Mouse (Mus musculus) right cerebral cortex, postnatal 14 days (tissue): ENCODE measurements around the gene Col25a1.

Source experiments
- DNase-seq: peaks from one replicate; pipeline ENCODE4 v3.0.0; 2022

The Col25a1 gene

DNA sequence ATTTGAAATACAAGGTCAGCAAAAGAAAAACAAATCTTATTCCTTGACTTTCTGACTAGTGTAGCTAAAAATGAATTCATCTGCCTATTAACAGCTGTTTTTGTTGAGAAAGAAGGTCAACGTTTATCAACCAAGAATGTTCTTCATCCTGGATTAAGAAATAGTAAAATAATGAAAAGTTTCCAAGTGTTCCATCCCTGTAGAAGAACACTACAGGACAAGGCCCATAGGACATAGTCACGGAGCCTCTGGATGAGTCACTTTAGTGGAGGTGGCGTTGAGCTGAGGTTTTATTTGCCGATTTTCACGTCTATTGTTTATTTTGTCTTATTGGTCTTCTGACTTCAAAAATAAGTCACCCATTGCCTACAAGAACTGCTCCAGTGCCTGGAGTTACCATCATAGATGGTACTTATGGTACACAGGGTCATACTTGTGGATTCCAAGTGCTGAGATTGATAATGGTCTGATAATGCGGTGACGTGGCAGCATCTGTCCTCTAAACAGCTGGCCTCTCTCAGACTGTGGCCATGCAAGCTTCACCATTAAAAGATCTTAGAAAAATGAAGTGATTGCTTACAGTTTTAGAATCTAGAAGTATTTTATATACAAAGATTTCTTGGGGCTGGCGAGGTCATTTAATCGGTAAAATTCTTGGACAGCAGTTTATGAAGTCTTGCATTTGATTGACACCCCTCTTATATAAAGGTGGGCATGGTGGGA lies 198.7 kb downstream of the Col25a1 start:
- DNase-seq, result no peak

DNA sequence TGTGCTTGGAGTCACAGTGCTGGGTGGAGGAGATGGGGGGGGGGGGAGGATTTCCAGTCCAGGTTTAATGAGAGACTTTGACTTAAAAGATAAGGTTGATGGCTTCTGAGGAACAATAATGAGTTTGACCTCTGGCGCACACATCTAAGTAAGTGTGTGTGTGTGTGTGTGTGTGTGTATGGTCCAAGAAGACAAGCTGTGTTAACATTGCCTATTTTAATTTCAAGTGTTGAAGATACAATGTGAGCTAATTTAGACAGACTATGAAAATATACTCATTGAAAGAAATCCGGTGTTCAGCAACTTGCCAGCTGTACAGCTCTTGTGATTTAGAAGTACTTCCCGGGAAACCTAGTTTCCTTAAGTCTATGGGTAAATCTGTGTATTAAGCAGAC lies 199.3 kb downstream of the Col25a1 start:
- DNase-seq, result no peak

DNA sequence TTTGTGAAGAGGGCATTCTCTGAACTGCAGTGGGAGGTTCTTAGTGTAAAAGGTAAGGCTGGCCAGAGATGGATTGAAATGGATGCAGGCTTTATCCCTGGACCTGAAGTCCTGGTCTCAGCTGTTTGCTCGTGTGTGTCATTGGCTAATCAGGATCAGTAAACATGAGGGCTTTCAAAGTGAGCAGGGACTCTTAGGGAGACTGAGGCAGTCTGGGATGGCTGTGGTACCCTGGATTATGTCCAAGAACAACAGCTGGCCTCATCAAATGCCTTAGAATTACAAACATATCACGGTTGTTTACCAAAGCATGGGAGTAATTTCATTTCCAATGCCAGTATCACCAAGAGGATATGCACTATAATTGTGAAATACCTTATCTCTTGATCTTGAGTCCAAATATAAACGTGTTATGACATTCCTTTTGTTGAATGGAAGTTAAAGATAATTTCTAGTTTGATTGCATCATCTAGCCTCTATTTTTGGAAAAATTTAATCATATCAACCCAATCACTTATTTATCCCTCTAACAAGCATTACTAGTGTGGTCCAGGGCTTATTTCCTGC lies 201.1 kb downstream of the Col25a1 start:
- no peak for DNase-seq

DNA sequence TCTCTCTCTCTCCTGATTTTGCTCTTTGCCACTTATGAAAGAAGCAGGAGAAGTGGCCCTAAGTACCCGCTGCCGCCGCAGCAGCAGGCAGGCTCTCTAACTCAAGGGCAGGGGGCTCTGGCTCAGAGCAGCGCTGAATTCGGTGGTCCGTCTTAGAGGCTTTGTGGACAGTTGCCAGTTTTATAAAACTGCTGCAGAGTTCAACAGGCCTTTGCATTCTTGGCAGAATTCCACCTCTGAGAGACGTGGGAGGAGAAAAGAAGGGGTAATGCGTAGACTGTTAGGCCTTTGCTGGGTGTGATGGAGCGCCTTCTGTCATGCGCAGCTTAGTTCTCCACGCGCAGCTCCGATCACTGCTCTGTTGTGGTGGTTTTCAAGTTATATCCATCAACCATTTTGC lies 206.6 kb downstream of the Col25a1 start:
- no peak for DNase-seq

DNA sequence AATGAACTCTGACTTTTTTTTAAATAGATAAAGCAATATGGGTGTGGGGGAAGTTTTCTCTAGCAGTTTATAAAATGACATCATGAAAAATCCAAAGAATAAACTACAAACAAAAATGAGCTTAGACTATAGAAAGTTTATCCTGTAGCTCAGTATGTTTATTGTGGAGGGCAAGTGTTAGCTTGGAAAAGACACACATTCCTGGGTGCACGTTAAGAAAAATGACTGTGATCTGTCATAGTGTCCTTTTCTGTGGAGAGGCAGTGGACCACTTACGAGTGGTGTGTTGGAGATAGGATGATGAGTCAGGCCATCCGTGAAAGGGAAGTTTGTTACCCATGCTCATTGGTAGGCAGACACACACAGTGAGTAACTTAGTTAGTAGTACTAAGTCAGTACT lies 207.1 kb downstream of the Col25a1 start:
- no peak for DNase-seq

DNA sequence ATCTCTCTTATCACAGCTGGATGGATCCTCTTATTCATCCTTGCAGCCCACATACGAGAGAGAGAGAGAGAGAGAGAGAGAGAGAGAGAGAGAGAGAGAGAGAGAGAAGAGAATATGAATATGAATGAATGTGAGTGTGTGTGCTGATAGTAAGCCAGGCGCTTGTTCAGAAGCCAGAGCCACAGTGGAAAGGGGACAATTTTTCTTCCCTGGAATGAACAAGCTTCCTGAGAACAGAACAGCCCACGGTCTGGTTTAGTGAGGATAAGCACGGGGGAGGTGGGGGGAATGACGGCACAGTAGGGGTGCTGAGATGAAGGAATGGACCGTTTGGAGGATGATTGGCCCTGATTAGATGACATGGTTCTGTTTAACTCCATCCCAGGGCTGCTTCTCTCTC lies 218.9 kb downstream of the Col25a1 start:
- no peak for DNase-seq

DNA sequence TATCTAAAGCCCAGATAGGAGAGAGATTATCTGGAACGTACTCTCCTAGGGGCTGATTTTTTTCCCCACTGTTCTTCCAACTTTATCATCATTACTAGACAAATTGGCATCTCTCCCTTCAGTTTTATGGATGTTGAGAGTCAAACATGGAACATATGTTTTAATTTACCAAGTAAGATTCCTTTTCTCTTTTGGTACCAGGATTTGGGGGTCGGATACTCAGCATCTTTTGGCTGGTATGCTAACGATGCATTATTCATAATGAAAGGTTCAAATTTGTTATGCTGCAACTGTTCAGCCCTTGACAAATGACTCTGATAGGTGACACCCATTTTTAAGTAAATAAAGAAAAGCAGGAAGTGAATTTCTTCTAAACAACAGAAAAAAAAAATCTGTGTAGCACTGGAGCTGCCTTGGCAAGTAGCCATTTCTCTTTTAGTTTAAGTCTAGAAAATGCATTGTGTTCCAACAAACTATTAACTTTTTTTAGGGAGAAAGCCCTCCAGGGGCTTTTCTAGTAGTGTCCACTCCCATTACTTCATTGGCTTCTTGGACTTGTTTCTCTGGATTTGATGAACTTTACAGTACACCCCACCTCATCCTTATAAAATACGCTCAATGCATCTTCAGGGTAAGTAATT lies 223.2 kb downstream of the Col25a1 start:
- no peak for DNase-seq

DNA sequence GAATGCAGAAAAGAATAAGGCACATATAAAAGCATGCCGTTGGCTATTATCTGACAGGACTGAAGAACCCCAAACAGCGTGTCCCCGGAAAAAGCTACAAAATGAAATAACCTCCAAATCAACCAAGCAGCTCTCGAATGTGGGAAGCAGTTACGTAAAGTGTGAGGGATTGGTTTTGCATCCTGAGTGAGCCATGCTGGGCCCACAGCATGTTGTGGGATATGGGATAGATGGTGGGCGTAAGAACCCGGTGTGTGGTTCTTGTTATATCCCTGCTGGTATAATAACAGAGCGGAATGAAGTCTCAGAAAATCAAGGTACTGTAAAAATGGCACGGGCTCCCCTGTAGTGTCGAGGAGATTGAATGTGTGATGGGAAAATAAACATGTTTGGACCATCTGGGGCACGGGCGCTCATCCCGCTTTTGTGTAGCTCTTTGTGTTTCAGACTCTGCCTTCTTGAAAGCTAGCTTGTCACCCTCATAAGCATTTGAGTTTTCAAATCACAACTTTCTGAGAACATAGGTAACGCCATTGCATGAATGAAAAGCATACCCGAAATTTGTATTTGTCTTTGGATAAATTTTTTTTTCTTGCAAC lies 225.4 kb downstream of the Col25a1 start:
- no peak for DNase-seq

DNA sequence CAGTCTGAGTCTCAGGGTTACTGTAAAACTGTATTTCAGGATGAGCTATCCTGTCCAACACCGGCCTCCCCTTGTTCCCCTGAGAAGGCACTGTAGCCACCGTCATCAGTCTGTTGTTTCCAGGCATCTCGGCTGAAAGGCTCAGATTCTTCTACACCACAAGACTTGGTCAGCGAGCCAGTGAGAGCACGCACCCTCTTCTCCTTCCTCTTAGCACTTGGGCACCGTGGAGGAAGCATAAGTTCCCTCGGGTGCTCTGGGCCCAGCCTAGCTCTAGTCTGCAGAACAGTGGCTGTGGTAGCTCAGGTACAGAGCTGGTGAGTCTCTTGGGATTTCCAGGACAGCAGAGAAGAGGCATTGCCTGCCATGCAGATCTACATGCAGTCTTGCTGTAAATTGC lies 229.5 kb downstream of the Col25a1 start:
- no peak for DNase-seq

DNA sequence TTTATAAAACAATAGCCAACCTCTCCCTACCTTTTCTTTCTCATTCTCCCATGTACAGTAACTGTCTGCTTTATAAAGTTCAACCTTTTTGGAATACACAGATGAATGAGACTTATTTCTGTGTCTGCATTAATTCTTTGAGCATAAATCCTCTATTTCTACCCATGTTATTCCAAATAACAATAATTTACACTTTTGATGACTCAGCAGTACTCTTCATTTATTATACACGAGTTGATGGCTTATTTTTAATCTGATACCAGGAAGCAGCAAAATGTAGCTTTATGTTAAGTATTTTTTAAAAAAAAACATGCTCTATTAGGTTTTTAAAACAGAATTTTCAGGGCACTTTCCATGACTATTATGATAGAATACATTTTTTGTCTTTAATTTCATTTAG lies 230.6 kb downstream of the Col25a1 start:
- DNase-seq, result no peak

DNA sequence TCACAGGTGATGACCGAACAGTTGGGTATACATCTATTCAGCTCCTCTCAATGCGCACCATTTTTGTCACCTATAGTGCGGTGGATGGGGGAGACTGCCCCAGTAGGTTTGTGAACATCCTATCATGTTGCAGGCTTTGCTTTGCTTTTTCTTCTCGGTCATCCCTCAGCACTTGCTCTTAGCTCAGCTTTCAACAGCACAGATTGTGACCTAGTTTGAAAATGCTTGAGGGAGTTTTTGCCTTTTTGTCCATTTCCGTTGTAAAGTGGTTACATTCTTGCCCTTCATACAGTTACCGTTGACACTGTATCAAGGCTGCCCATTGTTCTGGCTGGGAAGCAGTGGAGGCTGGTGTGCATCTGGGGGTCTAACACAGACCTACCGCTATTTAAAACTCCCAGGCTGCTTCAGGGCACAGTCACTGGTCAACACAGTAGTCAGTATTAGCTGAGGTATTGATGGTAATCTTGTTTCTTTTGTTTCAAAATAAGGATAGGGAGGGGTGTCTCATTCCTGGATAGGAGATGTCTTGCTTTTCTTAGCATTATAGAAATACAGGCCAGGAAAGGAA lies 231.6 kb downstream of the Col25a1 start:
- DNase-seq, result no peak

DNA sequence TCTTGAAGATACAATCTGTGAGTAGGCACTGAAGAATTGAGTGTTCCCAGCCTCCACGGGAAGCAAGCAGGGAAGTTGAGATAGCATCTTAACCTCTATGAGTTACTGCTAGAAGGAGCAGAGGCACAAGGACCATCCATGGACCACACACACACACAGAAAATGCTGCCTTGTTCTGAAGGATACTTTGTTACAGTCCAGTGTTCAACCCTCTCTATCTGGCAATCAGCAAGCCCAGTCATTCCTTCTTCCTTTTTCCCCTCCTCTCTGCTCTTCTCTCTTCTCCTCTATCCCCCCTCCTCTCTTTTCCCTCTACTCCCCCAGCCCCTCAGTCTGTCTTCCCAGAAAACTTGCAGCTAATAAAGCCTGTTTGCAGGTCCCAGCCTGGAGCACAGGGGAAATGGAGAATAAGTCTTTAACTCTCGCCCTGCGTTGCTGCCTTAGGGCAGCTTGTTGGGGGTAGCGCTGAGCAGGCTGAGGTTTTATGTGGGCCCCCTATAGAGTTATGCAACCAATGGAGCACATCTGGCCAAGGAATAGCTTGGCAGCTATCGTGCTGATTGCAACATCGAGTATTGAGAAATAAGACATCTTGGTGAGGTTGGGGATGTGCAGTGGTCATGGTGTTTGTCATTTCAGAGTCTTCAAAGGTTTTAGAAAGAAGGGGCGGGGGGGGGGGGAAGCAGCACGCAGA lies 235.8 kb downstream of the Col25a1 start:
- no peak for DNase-seq

DNA sequence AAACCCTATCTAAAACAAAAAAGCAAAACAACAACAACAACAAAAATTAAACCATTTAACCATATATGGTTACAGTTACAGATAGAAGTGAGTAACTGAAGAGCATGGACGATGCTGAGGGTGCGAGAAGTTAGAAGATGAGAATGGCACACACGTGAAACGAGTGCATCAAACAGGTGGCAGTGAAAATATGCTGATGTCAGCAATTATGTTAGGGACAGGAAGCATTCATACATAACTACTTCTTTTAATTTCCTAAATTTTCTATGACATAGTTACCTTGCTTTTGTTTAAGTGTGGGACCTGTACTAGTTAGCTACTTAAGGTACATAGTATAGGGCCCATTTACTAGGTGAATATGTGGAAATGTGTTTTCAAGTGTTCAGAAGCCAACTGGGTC lies 237.1 kb downstream of the Col25a1 start:
- no peak for DNase-seq

DNA sequence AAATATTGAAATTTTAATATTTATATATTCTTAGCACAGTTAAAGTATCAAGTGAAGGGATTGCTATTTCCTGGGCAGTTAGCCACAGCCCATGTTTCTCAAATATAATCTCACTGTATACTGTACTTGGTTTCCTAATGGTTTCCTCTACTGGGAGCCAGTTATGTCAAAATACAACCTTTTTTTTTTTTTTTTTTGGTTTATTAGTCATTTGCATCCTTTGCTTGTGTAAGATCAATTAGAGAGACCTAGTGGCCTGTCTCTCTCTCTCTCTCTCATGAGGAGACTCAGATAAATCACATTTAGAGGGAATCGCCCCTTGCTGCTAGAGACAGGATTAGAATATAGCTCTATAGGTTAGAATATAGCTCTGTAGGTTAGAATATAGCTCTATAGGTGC lies 237.8 kb downstream of the Col25a1 start:
- no peak for DNase-seq

DNA sequence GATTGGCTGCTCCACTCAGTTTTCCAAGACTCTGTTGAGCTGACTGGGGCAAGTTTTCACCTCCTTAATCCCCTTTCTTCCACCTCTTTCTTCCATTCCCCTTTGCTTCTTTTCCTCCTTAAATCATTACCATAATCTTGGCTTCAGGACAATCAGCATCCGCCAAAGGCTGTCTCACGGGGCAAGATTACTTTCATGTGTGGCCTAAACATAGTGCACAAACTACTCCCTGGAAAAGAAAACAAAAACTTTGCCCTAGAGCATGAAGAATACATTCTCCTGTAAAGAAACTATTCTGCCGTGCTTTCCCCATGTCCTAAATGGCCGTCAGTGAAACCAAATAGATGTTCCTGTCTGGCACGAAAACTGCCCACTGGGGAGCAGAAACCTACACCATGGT lies 238.9 kb downstream of the Col25a1 start:
- no peak for DNase-seq

DNA sequence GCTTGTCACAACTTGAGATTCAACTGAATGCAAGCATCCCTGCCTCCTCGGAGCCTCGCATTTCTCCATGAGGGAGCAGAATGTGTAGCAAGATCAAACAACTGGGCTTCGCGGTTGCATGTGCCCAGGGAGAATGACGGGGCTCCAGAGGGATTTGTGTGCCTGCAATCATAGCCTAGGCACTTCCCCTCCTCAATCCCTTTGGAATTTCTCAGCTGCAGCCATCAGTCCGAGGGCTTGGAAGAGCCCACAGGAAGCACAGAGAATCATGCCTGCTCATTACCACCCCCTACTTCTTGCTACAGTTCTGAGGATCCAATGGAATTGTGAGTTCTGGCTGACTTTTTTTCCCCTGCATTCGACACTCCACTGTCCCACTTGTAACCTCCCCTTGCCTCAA lies 241.8 kb downstream of the Col25a1 start:
- no peak for DNase-seq

DNA sequence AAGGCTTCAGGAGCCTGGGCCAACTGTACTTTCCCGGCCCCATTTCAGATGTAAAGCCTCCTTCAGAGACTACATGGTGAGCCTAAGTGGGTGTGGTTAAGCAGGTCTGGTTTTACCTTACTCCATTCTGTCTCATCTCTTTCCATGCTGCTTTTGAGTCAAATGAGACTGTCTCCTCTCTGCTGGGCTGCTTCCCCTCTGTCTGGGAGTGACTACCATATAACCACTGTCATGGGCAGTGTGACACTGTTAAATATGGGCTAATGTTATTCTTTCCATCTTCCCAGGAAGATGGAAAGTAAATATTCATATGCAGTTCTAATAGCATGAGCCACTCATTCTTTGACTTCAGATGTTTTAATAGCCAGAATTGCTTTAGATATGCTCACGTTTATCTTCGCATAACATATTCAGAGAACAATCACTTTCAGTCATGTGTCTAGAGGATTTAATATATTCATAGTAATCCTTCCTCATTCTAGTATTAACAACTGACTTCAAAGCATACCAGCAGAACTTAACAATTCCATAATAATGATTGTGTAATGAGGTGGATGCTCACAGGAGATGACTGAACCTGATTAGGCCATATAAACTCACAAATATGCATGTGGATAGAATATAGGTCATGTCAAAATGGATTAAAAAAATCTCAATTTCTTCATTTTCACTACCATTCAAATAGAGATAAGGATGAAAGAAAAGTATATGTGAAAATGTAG lies 243.5 kb downstream of the Col25a1 start:
- no peak for DNase-seq

DNA sequence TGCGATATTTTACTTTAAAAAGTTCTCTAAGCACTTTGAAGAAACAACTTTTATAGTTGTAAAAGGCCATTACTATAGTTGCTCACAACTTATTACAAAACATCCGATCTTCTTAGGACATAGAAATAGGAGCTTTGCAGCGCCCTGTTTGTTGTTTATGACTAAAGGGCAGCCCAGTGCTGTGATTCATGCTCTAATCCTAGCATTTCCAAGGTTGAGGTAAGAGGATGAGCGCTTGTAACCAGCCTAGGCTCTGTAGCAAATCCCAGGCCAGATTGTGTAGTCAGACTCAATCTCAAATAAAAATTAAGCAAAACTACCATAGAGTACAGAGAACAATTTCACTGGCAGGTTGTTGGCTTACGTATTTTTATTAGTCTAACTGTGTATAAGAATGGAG lies 246.5 kb downstream of the Col25a1 start:
- no peak for DNase-seq

DNA sequence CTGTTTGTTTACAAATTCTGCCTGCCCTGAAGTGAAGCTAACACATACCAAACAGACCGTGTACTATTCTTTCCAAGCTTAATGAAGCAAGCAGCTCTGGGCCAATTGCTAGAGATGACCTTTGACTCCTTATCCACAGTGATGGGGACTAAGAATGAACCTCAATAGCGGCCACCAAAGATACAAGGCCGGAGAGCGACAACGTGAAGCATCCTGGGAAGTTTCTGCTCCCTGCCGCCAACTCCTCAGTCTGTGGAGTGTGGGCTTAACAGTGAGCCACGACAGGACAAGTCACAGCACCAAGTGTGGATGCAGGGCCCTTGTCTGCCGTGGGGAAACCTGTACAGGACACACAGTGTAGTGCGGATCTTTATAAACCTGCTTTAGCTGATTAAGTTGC lies 247.3 kb downstream of the Col25a1 start:
- DNase-seq, result no peak

DNA sequence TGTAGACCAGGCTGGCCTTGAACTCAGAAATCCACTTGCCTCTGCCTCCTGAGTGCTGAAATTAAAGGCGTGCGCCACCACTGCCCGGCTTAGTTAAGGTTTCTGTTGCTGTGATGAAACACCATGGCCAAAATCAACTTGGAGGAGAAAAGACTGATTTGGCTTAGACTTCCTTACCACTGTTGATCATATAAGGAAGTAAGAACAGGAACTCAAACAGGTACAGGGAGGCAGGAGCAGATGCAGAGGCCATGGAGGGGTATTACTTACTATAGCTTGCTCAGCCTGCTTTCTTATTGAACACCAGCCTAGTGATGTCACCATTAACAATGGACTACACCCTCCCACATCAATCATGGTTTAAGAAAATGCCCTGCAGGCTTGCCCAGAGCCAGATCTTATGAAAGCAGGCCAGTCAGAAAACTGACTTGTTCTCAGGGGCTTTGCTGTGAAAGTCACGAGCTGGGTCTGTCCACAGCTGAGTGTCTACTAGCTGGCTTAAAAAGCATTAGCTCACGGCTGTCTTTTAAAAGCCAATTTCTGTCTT lies 249.1 kb downstream of the Col25a1 start:
- no peak for DNase-seq

DNA sequence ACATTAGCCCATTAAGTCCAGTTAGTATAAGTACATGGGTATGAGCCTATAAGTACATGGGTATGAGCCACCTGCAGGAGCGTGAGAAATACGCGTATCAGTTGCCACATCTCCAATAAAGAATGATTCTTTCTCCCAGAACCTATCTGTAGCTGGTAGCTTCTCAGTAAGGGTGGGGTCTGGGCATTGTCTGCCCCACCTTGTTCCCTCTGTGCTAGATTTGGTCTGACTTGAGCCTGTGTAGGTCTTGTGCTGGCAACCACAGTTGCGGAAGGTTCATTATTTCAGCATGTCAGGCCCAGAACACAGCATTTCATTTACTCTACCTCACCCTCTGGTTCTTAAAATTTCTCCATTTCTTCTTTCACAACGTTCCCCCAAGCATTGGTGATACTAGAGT lies 250.4 kb downstream of the Col25a1 start:
- no peak for DNase-seq

DNA sequence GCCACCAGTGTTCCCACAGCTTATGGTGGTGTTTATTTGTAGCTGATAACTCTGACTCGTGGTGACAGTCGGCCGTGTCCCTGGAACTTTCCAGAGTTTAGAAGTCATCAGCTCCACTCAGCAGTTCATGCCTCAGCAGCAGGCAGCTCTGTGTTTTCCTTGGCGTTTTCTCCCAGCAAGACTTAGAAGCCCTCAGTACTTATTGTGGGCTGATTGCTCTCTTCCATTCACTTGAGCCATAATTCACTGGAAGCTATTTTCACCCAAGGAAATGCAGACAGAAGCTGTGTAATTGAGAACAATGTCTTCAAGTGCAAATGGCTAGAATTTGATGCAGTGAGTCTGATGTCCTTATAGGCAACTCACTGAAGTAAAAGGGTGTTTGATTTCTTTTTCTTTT lies 254.6 kb downstream of the Col25a1 start:
- no peak for DNase-seq
